Mouse (Mus musculus): ENCODE results near the gene Vstm5. TPM values are rescaled to one million over a fixed set of nuclear protein-coding genes. Genes with fewer than 3 reads are reported as not detected.

Vstm5 gene
- polyA plus RNA-seq, 1 experiment from 2014 or later: 9.9 TPM

GRCm38 (mm10) chr9:15238297-15238990, 401 bp upstream of the Vstm5 start:
- H3K9ac ChIP-seq (replicated peaks): peak overlapping the region; percentile 74
- H3K9me3 ChIP-seq: no peaks in the 10 kb centered on the region
- H3K27ac ChIP-seq: peak overlapping the region; percentile 67; the same call in 1 of the 2 replicates
- 0 out of 2 replicates have a peak, but pooled peaks cover 8% of the 10 kb centered on the region for H3K27me3 ChIP-seq
- no peak; the same call in 1 of the 2 replicates for ATAC-seq
- H3K36me3 ChIP-seq: no peaks in the 10 kb centered on the region
- peak overlapping the region; percentile 52 for H3K4me3 ChIP-seq (replicated peaks)
- H3K4me1 ChIP-seq (replicated peaks): peaks cover 18% of the 10 kb centered on the region
- 80% methylated on average over 16 of the region's 16 CpGs for WGBS
- peak overlapping the region; percentile 74 for H3K4me2 ChIP-seq (replicated peaks)

- H3K9ac ChIP-seq (replicated peaks): no peak overlapping the region
- no peak for ATAC-seq
- H3K36me3 ChIP-seq: no peaks in the 10 kb centered on the region
- no peak overlapping the region for H3K27ac ChIP-seq
- H3K9me3 ChIP-seq: no peaks in the 10 kb centered on the region
- H3K4me2 ChIP-seq (replicated peaks): peak overlapping the region; percentile 74
- H3K4me3 ChIP-seq (replicated peaks): no peak overlapping the region
- H3K4me1 ChIP-seq (replicated peaks): peaks cover 18% of the 10 kb centered on the region
- H3K27me3 ChIP-seq: 0 out of 2 replicates have a peak, but pooled peaks cover 8% of the 10 kb centered on the region
- 93% methylated on average over 6 of the region's 6 CpGs for WGBS
These were observed 1.2 kb downstream of the Vstm5 start for GRCm38 (mm10) chr9:15240006-15240405.

GRCm38 (mm10) chr9:15240863-15241595, 2.2 kb downstream of the Vstm5 start:
- WGBS: 77% methylated on average over 6 of the region's 6 CpGs
- Histone ChIP-seq H3K27ac (no peak overlapping the region), H3K4me3 (replicated peaks) (no peak overlapping the region), H3K27me3 (0 out of 2 replicates have a peak, but pooled peaks cover 8% of the 10 kb centered on the region), H3K9me3 (no peaks in the 10 kb centered on the region), H3K36me3 (no peaks in the 10 kb centered on the region), H3K4me1 (replicated peaks) (peaks cover 18% of the 10 kb centered on the region), H3K9ac (replicated peaks) (no peak overlapping the region), H3K4me2 (replicated peaks) (no peak overlapping the region)
- ATAC-seq: no peak

GRCm38 (mm10) chr9:15241596-15241939, 2.7 kb downstream of the Vstm5 start:
- H3K27me3 ChIP-seq: 0 out of 2 replicates have a peak, but pooled peaks cover 8% of the 10 kb centered on the region
- H3K4me1 ChIP-seq (replicated peaks): peaks cover 18% of the 10 kb centered on the region
- WGBS: 50% methylated on average over 9 of the region's 9 CpGs
- no peak overlapping the region for H3K9ac ChIP-seq (replicated peaks)
- H3K36me3 ChIP-seq: no peaks in the 10 kb centered on the region
- H3K4me2 ChIP-seq (replicated peaks): no peak overlapping the region
- H3K9me3 ChIP-seq: no peaks in the 10 kb centered on the region
- ATAC-seq: no peak
- no peak overlapping the region for H3K27ac ChIP-seq
- no peak overlapping the region for H3K4me3 ChIP-seq (replicated peaks)

GRCm38 (mm10) chr9:15242130-15242529, 3.3 kb downstream of the Vstm5 start:
- 0 out of 2 replicates have a peak, but pooled peaks cover 8% of the 10 kb centered on the region for H3K27me3 ChIP-seq
- no peaks in the 10 kb centered on the region for H3K36me3 ChIP-seq
- no peaks in the 10 kb centered on the region for H3K9me3 ChIP-seq
- H3K4me1 ChIP-seq (replicated peaks): peaks cover 18% of the 10 kb centered on the region
- 97% methylated on average over 1 of the region's 1 CpGs for WGBS
- no peak overlapping the region for H3K4me2 ChIP-seq (replicated peaks)
- no peak for ATAC-seq
- H3K27ac ChIP-seq: no peak overlapping the region
- H3K9ac ChIP-seq (replicated peaks): no peak overlapping the region
- no peak overlapping the region for H3K4me3 ChIP-seq (replicated peaks)

GRCm38 (mm10) chr9:15245319-15246075, 6.7 kb downstream of the Vstm5 start:
- ATAC-seq: no peak
- 81% methylated on average over 14 of the region's 14 CpGs for WGBS
- Histone ChIP-seq H3K36me3 (no peaks in the 10 kb centered on the region), H3K9ac (replicated peaks) (no peak overlapping the region), H3K4me1 (replicated peaks) (no peaks in the 10 kb centered on the region), H3K27ac (no peak overlapping the region), H3K4me3 (replicated peaks) (no peak overlapping the region), H3K4me2 (replicated peaks) (no peak overlapping the region), H3K27me3 (no peaks in the 10 kb centered on the region), H3K9me3 (no peaks in the 10 kb centered on the region)

GRCm38 (mm10) chr9:15250376-15250775, 11.5 kb downstream of the Vstm5 start:
- no peak overlapping the region for H3K27ac ChIP-seq
- no peaks in the 10 kb centered on the region for H3K27me3 ChIP-seq

GRCm38 (mm10) chr9:15252196-15252595, 13.4 kb downstream of the Vstm5 start:
- 82% methylated on average over 7 of the region's 7 CpGs for WGBS
- H3K4me1 ChIP-seq (replicated peaks): no peaks in the 10 kb centered on the region
- H3K4me3 ChIP-seq (replicated peaks): no peak overlapping the region
- no peak overlapping the region for H3K4me2 ChIP-seq (replicated peaks)
- no peaks in the 10 kb centered on the region for H3K9me3 ChIP-seq
- H3K36me3 ChIP-seq: no peaks in the 10 kb centered on the region
- no peak overlapping the region for H3K9ac ChIP-seq (replicated peaks)
- no peak overlapping the region for H3K27ac ChIP-seq
- H3K27me3 ChIP-seq: no peaks in the 10 kb centered on the region
- no peak for ATAC-seq

More at GRCm38 (mm10) chr9:15250376-15250775, 11.5 kb downstream of the Vstm5 start:
- H3K4me1 ChIP-seq (replicated peaks): no peaks in the 10 kb centered on the region
- no peak overlapping the region for H3K9ac ChIP-seq (replicated peaks)
- WGBS: 78% methylated on average over 7 of the region's 7 CpGs
- H3K36me3 ChIP-seq: no peaks in the 10 kb centered on the region
- ATAC-seq: no peak
- H3K9me3 ChIP-seq: no peaks in the 10 kb centered on the region
- H3K4me3 ChIP-seq (replicated peaks): no peak overlapping the region
- no peak overlapping the region for H3K4me2 ChIP-seq (replicated peaks)

- H3K27ac ChIP-seq: no peak overlapping the region
- no peak overlapping the region for H3K9ac ChIP-seq (replicated peaks)
- no peak overlapping the region for H3K4me3 ChIP-seq (replicated peaks)
- H3K4me1 ChIP-seq (replicated peaks): no peaks in the 10 kb centered on the region
- H3K4me2 ChIP-seq (replicated peaks): no peak overlapping the region
- H3K36me3 ChIP-seq: no peaks in the 10 kb centered on the region
- 83% methylated on average over 7 of the region's 7 CpGs for WGBS
- no peak for ATAC-seq
- H3K9me3 ChIP-seq: no peaks in the 10 kb centered on the region
- H3K27me3 ChIP-seq: no peaks in the 10 kb centered on the region
These were observed 15.7 kb downstream of the Vstm5 start for GRCm38 (mm10) chr9:15254501-15254900.

GRCm38 (mm10) chr9:15256214-15256613, 17.4 kb downstream of the Vstm5 start:
- ATAC-seq: no peak
- 84% methylated on average over 3 of the region's 3 CpGs for WGBS

GRCm38 (mm10) chr9:15261980-15262379, 23.1 kb downstream of the Vstm5 start:
- no peaks in the 10 kb centered on the region for H3K4me1 ChIP-seq (replicated peaks)
- no peaks in the 10 kb centered on the region for H3K9me3 ChIP-seq
- H3K9ac ChIP-seq (replicated peaks): no peak overlapping the region
- 97% methylated on average over 8 of the region's 8 CpGs for WGBS
- ATAC-seq: no peak
- H3K4me3 ChIP-seq (replicated peaks): no peak overlapping the region
- H3K4me2 ChIP-seq (replicated peaks): no peak overlapping the region
- no peak overlapping the region for H3K27ac ChIP-seq
- H3K27me3 ChIP-seq: no peaks in the 10 kb centered on the region
- H3K36me3 ChIP-seq: peaks cover 65% of the 10 kb centered on the region

More at GRCm38 (mm10) chr9:15256214-15256613, 17.4 kb downstream of the Vstm5 start:
- H3K36me3 ChIP-seq: peaks cover 11% of the 10 kb centered on the region
- H3K4me2 ChIP-seq (replicated peaks): no peak overlapping the region
- H3K27me3 ChIP-seq: no peaks in the 10 kb centered on the region
- no peaks in the 10 kb centered on the region for H3K9me3 ChIP-seq
- H3K4me3 ChIP-seq (replicated peaks): no peak overlapping the region
- no peak overlapping the region for H3K9ac ChIP-seq (replicated peaks)
- H3K4me1 ChIP-seq (replicated peaks): no peaks in the 10 kb centered on the region
- no peak overlapping the region for H3K27ac ChIP-seq

GRCm38 (mm10) chr9:15263487-15263886, 24.6 kb downstream of the Vstm5 start:
- no peaks in the 10 kb centered on the region for H3K27me3 ChIP-seq
- ATAC-seq: no peak
- no peaks in the 10 kb centered on the region for H3K9me3 ChIP-seq
- H3K27ac ChIP-seq: no peak overlapping the region
- peaks cover 79% of the 10 kb centered on the region for H3K36me3 ChIP-seq
- WGBS: 99% methylated on average over 10 of the region's 10 CpGs
- H3K4me1 ChIP-seq (replicated peaks): no peaks in the 10 kb centered on the region
- no peak overlapping the region for H3K4me3 ChIP-seq (replicated peaks)
- H3K9ac ChIP-seq (replicated peaks): no peak overlapping the region
- H3K4me2 ChIP-seq (replicated peaks): no peak overlapping the region

Data from midbrain, embryonic 13.5 days (tissue).